Mouse (Mus musculus) hindbrain, embryonic 13.5 days (tissue): ENCODE measurements at regions not wholly inside any gene's neighbourhood (a gene's known extent, or its start where the extent isn't known, plus 50 kb on each side); places are given as distances from the start of the nearest gene placed in this dataset.

Experiments
- ATAC-seq: fragments of 200-750 bp; cut with Nextera tagmentation; 2 replicates; pipeline ENCODE4 v1.8.0; 2017; ENCODE audit warnings: moderate TSS enrichment; ENCODE audit not compliant: low FRiP score
- H3K27ac ChIP-seq: fragments of 300-500 bp; sonication (generic); 2 replicates; pipeline ENCODE4 v1.5.1; 2015; ENCODE audit warnings: inconsistent platforms, mild to moderate bottlenecking, moderate library complexity
- H3K27me3 ChIP-seq: fragments of 300-500 bp; sonication (generic); 2 replicates; pipeline ENCODE4 v1.6.1; 2015; ENCODE audit warnings: mild to moderate bottlenecking, inconsistent platforms
- H3K36me3 ChIP-seq: fragments of 300-500 bp; sonication (generic); 2 replicates; pipeline ENCODE4 v1.6.1; 2015; ENCODE audit warnings: mild to moderate bottlenecking, inconsistent platforms
- H3K4me1 ChIP-seq: fragments of 300-500 bp; sonication (generic); replicated peaks from 2 replicates; pipeline ENCODE4 v1.6.1; 2015; ENCODE audit warnings: inconsistent platforms
- H3K4me2 ChIP-seq: fragments of 300-500 bp; sonication (generic); 2 replicates; pipeline ENCODE4 v1.6.1; 2015; ENCODE audit warnings: inconsistent platforms, mild to moderate bottlenecking, moderate library complexity
- H3K4me3 ChIP-seq: fragments of 300-500 bp; sonication (generic); 2 replicates; pipeline ENCODE4 v1.5.1; 2015; ENCODE audit warnings: mild to moderate bottlenecking, inconsistent platforms
- H3K9ac ChIP-seq: fragments of 300-500 bp; sonication (generic); 2 replicates; pipeline ENCODE4 v1.6.1; 2015; ENCODE audit warnings: mild to moderate bottlenecking, inconsistent platforms
- H3K9me3 ChIP-seq: fragments of 300-500 bp; sonication (generic); 2 replicates; pipeline ENCODE4 v1.6.1; 2016; ENCODE audit warnings: inconsistent platforms
- WGBS: fragments of 180-500 bp; shearing (Covaris S2); methylation state at CpG from one replicate; pipeline ENCODE4 v1.1.7; 2015; 5-methylcytosine and 5-hydroxymethylcytosine counted together

DNA sequence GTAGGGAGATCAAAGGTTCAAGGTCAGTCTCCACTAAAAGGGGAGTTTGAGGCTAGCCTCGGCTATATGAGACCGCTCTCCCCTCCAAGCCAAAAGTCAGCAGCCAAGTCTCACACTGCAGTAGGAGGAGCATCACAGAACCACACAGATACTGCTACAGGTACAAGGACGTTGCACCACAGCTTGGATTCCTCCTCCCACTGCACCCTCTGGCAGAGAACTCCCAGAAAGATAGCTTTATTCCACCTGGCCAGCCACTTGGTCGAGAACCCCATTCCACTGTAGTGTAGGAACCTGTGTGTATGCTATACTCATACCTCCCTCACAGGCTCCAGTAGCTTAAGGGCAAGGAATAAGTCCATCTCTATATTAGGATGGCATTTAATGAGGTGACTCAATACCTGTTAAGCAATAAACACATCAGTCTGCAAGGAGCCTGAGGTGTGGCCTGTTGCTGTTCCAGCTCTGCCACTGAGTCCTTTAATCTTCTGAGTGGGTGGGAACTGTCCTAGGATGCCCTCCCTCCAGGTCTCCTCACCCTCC, 254.0 kb downstream of the Sox4 start:
- ATAC-seq = no peak
- Histone ChIP-seq H3K27ac (no peak overlapping the region), H3K4me1 (peaks cover 17% of the 10 kb centered on the region), H3K36me3 (no peaks in the 10 kb centered on the region), H3K9ac (no peak overlapping the region), H3K4me2 (no peak overlapping the region), H3K4me3 (no peak overlapping the region), H3K27me3 (no peaks in the 10 kb centered on the region), H3K9me3 (no peaks in the 10 kb centered on the region)
- 91% methylated on average over 4 of the region's 4 CpGs for WGBS

DNA sequence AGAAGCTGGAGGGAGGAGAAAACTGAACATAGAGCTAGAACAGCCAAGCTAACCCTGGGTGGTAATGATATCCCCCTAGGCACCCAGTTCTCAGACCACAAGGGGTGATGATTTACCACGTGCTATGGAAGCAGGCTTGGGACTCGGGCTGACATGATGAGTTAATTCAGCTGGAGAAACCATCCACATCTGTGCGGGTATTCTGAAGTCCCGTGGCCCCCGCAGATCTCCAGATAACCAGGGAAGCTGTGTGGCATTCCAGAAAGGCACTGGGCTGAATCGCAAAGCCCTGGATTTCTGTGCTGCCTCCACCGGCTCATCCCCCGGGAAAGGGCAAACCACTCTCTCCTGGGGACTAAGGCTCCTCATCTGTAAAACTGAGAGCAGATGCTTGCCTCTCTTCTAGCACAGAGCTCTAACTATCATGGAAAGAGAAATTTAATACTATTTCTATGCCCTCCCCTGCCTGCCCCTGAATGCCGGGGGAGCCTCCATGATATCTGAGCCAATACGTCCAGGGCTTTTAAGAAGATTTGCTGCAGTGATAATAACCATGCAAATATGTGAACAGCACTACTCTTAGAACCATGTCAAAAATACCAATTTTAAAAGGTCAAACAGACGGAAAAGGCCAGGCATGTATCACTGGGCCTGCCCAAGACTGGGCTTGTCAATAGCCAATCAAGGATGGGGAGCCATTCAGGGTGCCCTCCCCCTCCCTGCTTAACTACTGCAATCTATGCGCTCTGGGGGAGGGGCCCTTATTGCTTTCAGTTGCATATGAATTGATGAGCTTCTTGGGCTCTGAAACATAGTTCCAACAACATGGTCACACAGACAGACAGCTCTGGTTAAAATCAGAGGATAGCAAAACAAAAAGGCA, 255.5 kb downstream of the Sox4 start:
- WGBS = 25% methylated on average over 12 of the region's 12 CpGs
- no peak overlapping the region for H3K4me3 ChIP-seq
- H3K9me3 ChIP-seq = no peaks in the 10 kb centered on the region
- 0 out of 2 replicates have a peak overlapping the region, but pooled peaks have one; percentile 1 for H3K4me2 ChIP-seq
- no peaks in the 10 kb centered on the region for H3K27me3 ChIP-seq
- ATAC-seq = peak; percentile 62
- H3K4me1 ChIP-seq = peaks cover 20% of the 10 kb centered on the region
- no peaks in the 10 kb centered on the region for H3K36me3 ChIP-seq
- H3K9ac ChIP-seq = no peak overlapping the region
- peak overlapping the region; percentile 2 for H3K27ac ChIP-seq

DNA sequence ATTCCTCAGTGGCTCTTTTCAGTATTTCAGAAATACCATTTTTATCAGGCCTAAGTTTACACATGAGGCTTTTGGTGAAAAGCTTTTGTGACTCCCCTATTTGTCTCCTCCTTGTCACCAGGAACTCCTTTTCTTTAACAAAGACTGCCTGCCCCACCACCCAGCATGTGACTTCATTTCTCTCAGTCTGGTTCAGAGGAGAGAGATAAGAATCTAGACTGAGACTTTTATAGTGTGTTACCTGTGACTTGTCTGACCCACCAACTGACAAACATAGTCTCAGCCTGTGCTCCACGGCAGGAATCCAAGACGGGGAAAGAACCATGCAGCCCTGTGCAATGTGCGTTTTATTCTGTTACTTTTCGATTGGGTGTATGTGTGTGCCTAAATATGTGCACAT, 260.4 kb downstream of the Sox4 start:
- peaks cover 28% of the 10 kb centered on the region for H3K4me1 ChIP-seq
- no peak overlapping the region for H3K27ac ChIP-seq
- H3K36me3 ChIP-seq = no peaks in the 10 kb centered on the region
- H3K4me2 ChIP-seq = no peak overlapping the region
- H3K9me3 ChIP-seq = no peaks in the 10 kb centered on the region
- 62% methylated on average over 4 of the region's 4 CpGs for WGBS
- no peak overlapping the region for H3K4me3 ChIP-seq
- ATAC-seq = no peak
- no peaks in the 10 kb centered on the region for H3K27me3 ChIP-seq
- no peak overlapping the region for H3K9ac ChIP-seq

DNA sequence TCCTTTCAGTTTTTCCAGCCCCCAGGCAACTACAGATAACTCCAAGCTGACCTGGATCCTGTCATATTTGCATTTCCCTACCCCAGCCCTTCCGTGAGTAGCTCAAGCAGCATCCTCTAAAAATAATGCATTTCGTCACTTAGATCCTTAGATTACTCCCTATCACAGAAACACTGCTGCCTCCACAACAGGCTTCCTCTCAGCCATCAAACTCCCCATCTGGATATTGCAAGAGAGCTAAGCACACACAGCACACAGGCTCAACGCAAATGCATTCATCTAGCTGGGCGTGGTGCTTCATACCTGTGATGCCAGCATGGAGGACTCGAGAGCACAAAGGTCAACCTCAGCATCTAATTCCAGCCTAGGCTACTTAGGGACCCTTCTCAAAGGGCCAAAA, 260.9 kb downstream of the Sox4 start:
- Histone ChIP-seq H3K9ac (no peak overlapping the region), H3K36me3 (no peaks in the 10 kb centered on the region), H3K27me3 (no peaks in the 10 kb centered on the region), H3K4me2 (no peak overlapping the region), H3K4me3 (no peak overlapping the region), H3K9me3 (no peaks in the 10 kb centered on the region), H3K27ac (no peak overlapping the region), H3K4me1 (peaks cover 23% of the 10 kb centered on the region)
- 70% methylated on average over 5 of the region's 5 CpGs for WGBS
- no peak for ATAC-seq

DNA sequence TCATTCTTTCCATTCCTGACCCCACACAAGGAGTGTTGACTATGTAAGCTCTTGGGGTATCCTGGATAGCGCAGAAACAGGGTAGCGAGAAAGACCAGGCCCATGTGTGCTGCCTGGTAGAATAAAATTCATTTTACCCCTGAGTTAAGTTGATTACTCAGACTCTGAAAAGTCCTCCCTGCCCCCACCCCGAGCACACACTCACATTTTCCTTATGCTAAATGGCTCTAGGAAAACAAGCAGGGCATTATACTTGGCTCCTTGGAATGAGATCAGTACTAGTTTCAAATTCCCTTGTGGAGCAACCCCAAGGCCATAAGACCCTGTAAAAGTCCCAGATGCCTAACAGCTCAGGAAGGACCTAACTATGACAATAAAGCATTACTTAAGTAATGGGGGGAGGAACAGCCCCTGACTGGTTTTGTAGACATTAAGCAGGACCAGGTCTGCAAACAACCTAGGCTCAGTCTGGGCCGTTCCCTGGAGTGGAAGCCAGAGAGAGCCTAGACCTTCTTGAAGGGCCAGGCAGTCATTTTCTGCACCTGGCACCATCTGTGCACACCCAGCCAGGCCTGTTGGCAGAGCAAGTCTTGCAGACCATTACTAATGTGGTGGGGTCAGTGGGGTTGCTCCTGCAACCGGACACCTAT, 262.9 kb downstream of the Sox4 start:
- H3K36me3 ChIP-seq = no peaks in the 10 kb centered on the region
- 66% methylated on average over 5 of the region's 5 CpGs for WGBS
- no peak overlapping the region for H3K9ac ChIP-seq
- peaks cover 15% of the 10 kb centered on the region for H3K4me1 ChIP-seq
- no peaks in the 10 kb centered on the region for H3K27me3 ChIP-seq
- no peak for ATAC-seq
- no peak overlapping the region for H3K4me3 ChIP-seq
- no peak overlapping the region for H3K4me2 ChIP-seq
- H3K9me3 ChIP-seq = no peaks in the 10 kb centered on the region
- 0 out of 2 replicates have a peak overlapping the region, but pooled peaks have one; percentile 25 for H3K27ac ChIP-seq

DNA sequence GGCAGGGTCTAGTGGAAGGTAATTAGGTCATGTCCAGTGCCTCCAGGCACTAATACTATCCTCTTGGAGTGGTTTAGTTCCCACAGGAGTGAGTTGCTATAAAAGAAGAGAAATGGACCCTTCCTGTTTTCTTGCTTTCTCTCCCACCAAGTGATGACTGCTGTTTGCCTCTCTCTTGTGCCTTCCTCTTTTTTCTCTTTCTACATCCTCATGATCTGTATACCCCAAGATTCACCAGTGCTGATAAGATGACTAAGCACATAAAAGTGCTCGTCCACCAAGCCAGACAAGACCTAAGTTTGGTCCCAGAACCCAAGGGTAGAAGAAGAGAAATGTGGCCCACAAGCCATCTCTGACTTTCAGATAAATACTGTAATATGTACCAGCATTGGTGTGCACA, 265.7 kb downstream of the Sox4 start:
- ATAC-seq = no peak
- Histone ChIP-seq H3K4me1 (peaks cover 10% of the 10 kb centered on the region), H3K27me3 (no peaks in the 10 kb centered on the region), H3K4me2 (no peak overlapping the region), H3K36me3 (no peaks in the 10 kb centered on the region), H3K4me3 (no peak overlapping the region), H3K9me3 (no peaks in the 10 kb centered on the region), H3K27ac (no peak overlapping the region), H3K9ac (no peak overlapping the region)
- WGBS = 85% methylated on average over 1 of the region's 1 CpGs

DNA sequence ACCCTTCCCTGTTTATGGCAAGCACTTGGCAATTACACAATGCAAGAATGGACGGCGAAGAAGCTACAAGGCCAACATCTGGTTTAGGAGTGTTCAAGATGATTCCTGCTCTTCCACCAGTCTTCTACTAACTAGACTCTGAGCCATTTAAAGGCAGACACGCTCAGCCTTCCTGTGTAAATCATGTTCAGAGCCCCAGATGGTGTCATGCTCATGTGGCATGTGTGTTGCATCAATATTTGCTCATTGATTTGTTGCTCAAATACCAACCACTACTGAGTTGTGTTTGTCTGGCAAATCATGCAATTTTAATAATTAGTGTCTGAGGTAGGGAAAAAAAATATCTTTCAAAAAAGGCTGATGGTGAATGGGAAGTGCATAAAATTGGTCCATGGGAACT, 269.2 kb downstream of the Sox4 start:
- Histone ChIP-seq H3K4me1 (no peaks in the 10 kb centered on the region; the same call in 1 of the 2 replicates), H3K4me2 (no peak overlapping the region), H3K36me3 (no peaks in the 10 kb centered on the region), H3K27ac (no peak overlapping the region), H3K9ac (no peak overlapping the region), H3K4me3 (no peak overlapping the region), H3K9me3 (no peaks in the 10 kb centered on the region), H3K27me3 (no peaks in the 10 kb centered on the region)
- no peak for ATAC-seq
- WGBS = 90% methylated on average over 3 of the region's 3 CpGs

DNA sequence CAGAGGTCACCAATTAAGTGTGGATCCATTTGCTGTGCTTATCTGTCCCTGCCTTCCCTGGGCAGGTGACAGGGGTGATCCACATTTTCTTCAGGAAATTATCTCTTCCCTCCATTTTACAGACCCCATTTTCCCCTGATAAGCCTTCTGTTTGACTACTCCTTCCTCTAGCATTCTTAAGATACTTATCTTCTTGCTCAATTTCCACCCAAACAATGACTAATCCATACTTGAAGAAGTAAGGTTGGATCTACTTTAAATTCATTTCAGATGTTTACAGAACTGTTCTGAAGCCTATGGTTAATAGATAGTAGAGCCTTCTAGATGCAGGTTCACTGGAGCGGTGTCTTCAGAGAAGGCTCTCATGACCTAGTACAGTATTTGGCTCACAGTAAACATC, 273.2 kb downstream of the Sox4 start:
- Histone ChIP-seq H3K4me2 (no peak overlapping the region), H3K4me3 (no peak overlapping the region), H3K27ac (no peak overlapping the region), H3K4me1 (no peaks in the 10 kb centered on the region), H3K36me3 (no peaks in the 10 kb centered on the region), H3K9me3 (no peaks in the 10 kb centered on the region), H3K27me3 (no peaks in the 10 kb centered on the region), H3K9ac (no peak overlapping the region)
- 80% methylated on average over 1 of the region's 1 CpGs for WGBS
- no peak for ATAC-seq

DNA sequence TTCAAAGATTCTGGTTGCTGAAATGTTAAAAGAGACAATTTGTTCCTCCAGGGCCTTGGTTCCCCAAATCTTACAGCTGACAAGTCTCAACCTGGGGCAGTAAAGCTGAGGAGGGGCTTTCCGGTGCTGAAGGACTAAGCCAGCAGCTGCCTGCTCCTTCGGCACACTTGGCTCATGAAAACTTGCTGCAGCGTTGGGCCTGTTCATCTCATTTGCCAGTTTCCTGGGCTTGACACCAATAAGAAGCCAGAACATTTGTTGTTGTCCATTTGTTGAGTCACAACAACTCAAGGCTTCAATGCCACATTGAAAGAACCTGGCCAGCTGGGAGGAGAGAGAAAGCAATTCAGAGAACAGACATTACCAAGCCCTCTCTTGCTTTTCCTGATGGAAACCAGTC, 279.9 kb downstream of the Sox4 start:
- no peak overlapping the region for H3K4me2 ChIP-seq
- no peak overlapping the region for H3K27ac ChIP-seq
- H3K36me3 ChIP-seq = no peaks in the 10 kb centered on the region
- 82% methylated on average over 3 of the region's 3 CpGs for WGBS
- no peaks in the 10 kb centered on the region for H3K9me3 ChIP-seq
- peaks cover 17% of the 10 kb centered on the region for H3K4me1 ChIP-seq
- H3K27me3 ChIP-seq = no peaks in the 10 kb centered on the region
- no peak overlapping the region for H3K9ac ChIP-seq
- H3K4me3 ChIP-seq = no peak overlapping the region
- no peak for ATAC-seq

DNA sequence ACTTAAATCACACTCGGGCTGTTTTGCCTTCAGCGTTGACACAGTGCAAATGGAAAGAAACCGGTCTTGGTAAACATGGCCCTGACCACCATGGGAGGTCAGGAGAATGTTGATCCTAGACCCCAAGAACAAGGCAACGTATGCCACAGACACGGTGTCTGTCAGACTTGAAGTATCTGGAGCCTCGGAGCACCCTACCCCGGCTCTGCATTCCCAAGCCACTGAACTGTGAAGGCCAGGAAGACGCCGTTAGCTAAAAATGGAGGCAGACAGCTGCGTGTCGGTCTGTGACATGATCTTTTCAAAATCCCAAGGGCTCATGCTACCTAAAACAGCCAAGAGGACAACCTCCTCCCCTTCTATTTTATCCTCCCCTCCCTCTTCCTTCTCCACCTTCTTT, 282.0 kb downstream of the Sox4 start:
- Histone ChIP-seq H3K9me3 (no peaks in the 10 kb centered on the region), H3K9ac (no peak overlapping the region), H3K4me1 (peaks cover 19% of the 10 kb centered on the region), H3K27me3 (no peaks in the 10 kb centered on the region), H3K36me3 (no peaks in the 10 kb centered on the region), H3K4me2 (no peak overlapping the region), H3K4me3 (no peak overlapping the region), H3K27ac (no peak overlapping the region)
- WGBS = 49% methylated on average over 11 of the region's 11 CpGs
- no peak for ATAC-seq

DNA sequence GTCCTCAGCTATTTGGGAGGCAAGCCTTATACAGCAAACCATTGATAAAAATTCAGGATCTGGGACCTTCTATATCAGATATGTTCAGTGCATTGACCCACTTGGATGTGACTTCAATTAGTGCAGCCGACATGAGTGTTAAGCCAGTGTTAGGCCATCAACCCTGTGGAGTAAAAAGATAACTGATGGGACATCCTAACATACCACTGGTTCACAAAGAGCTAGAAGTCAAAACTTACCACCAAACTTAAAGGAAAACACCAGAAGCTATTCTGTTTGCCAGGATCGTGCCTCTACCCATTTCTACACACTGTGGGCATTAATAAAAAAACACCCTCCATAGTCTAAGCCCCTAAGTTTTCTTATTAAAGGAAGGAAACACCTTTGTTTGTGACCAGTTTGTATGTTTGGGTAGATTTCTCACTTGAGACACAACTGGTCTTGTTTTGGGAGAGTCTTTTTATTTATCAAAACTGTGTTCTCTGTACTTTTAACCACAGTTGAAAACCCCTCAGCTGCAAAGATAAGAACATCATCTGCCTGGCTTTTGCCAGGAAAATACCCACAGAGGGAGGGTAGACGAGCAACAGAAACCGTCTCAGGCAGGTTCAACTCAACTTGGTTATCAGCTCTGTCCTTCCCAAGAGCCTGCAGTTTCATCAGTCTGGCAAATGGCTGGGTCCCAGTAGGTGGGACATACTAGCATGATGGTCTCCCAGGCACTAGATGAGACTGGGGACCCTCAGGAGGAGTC, 283.5 kb downstream of the Sox4 start:
- peaks cover 32% of the 10 kb centered on the region for H3K4me1 ChIP-seq
- ATAC-seq = no peak
- H3K9ac ChIP-seq = no peak overlapping the region
- no peak overlapping the region for H3K27ac ChIP-seq
- no peak overlapping the region for H3K4me3 ChIP-seq
- H3K4me2 ChIP-seq = no peak overlapping the region
- H3K9me3 ChIP-seq = no peaks in the 10 kb centered on the region
- H3K36me3 ChIP-seq = no peaks in the 10 kb centered on the region
- 92% methylated on average over 4 of the region's 4 CpGs for WGBS
- no peaks in the 10 kb centered on the region for H3K27me3 ChIP-seq

DNA sequence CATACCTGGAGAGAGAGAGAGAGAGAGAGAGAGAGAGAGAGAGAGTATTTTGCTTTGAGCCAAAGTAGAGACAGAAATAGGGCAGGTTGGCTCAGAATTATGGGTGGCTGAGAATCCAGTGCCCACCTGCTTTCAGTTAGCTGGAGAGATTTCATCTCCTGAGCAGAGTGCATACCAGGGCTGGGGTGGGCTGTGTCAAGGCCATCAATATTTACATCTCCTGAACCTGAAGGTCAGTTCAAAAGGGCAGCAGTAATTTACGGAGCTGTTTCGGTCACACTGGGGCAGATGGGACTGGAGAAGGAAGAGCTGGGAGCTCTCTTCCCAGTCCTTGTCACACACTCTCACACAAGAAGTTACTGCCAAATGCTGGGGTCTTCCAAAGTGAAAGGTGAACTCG, 286.7 kb downstream of the Sox4 start:
- peaks cover 45% of the 10 kb centered on the region for H3K4me1 ChIP-seq
- no peaks in the 10 kb centered on the region for H3K9me3 ChIP-seq
- WGBS = 53% methylated on average over 3 of the region's 3 CpGs

More for the DNA sequence above, 286.7 kb downstream of the Sox4 start:
- ATAC-seq = no peak
- H3K27me3 ChIP-seq = no peaks in the 10 kb centered on the region
- H3K36me3 ChIP-seq = no peaks in the 10 kb centered on the region
- H3K27ac ChIP-seq = no peak overlapping the region
- no peak overlapping the region for H3K9ac ChIP-seq
- no peak overlapping the region for H3K4me2 ChIP-seq
- no peak overlapping the region for H3K4me3 ChIP-seq
